Mouse (Mus musculus) MEL (cell line): ENCODE results near the gene Gm45208. TPM values are rescaled to one million over a fixed set of nuclear protein-coding genes. Genes with fewer than 3 reads are reported as not detected.
A peak's percentile ranks its signal among the peaks of the same experiment; 100 is the strongest.

Experiments used
- DNase-seq: peaks from one replicate; pipeline ENCODE4 v3.0.0; 2011; ENCODE audit warnings: low read depth, low spot score
- H3K27ac ChIP-seq: 2 replicates; pipeline ENCODE4 v1.5.1; 2012; ENCODE audit warnings: low read depth, mild to moderate bottlenecking, control low read depth, low read length, moderate library complexity; ENCODE audit not compliant: control insufficient read depth
- H3K27me3 ChIP-seq, 2 experiments: fragments of 150-350 bp in 1 of 2; sonication (generic) in 1 of 2; 2 replicates each; pipeline ENCODE4 v1.6.1; 2012; ENCODE audit warnings: low read length in 2 of 2, mild to moderate bottlenecking in 2 of 2, improper control_type of control experiment in 1 of 2, moderate library complexity in 1 of 2; ENCODE audit not compliant: insufficient read depth in 2 of 2, control insufficient read depth in 1 of 2
- H3K36me3 ChIP-seq, 2 experiments: 2 replicates each; pipeline ENCODE4 v1.6.1; 2012 to 2014; ENCODE audit warnings: low read length in 2 of 2, improper control_type of control experiment in 1 of 2, inconsistent platforms in 1 of 2, mild to moderate bottlenecking in 1 of 2; ENCODE audit not compliant: insufficient read depth in 2 of 2, control insufficient read depth in 1 of 2
- H3K4me1 ChIP-seq, 2 experiments: fragments of 150-350 bp in 1 of 2; sonication (generic) in 1 of 2; 2 replicates each; pipeline ENCODE4 v1.6.1; 2012; ENCODE audit warnings: low read length in 2 of 2, improper control_type of control experiment in 1 of 2, mild to moderate bottlenecking in 1 of 2; ENCODE audit not compliant: insufficient read depth in 2 of 2, control insufficient read depth in 1 of 2
- H3K4me3 ChIP-seq, 2 experiments: fragments of 150-350 bp in 1 of 2; sonication (generic) in 1 of 2; 2 replicates each; pipeline ENCODE4 v1.5.1; 2012; ENCODE audit warnings: low read depth in 2 of 2, low read length in 2 of 2, mild to moderate bottlenecking in 2 of 2, moderate library complexity in 2 of 2, control low read depth in 1 of 2, improper control_type of control experiment in 1 of 2; ENCODE audit not compliant: control insufficient read depth in 1 of 2, insufficient read depth in 1 of 2
- H3K79me2 ChIP-seq: 2 replicates; pipeline ENCODE4 v1.6.1; 2012; ENCODE audit warnings: mild to moderate bottlenecking, low read length, moderate library complexity; ENCODE audit not compliant: control insufficient read depth, poor library complexity, insufficient read depth
- H3K9ac ChIP-seq: 2 replicates; pipeline ENCODE4 v1.6.1; 2012; ENCODE audit warnings: low read depth, mild to moderate bottlenecking, control low read depth, low read length, moderate library complexity; ENCODE audit not compliant: control insufficient read depth, poor library complexity, severe bottlenecking
- H3K9me3 ChIP-seq: fragments of 150-350 bp; sonication (generic); replicated peaks from 2 replicates; pipeline ENCODE4 v1.6.1; 2012; ENCODE audit warnings: mild to moderate bottlenecking, low read length, improper control_type of control experiment, moderate library complexity; ENCODE audit not compliant: insufficient read depth
- CHD1 ChIP-seq: IDR thresholded peaks from 2 replicates; pipeline ENCODE4 v1.6.1; 2012; ENCODE audit warnings: low read depth, mild to moderate bottlenecking, inconsistent platforms, low read length, improper control_type of control experiment
- CTCF ChIP-seq, 3 experiments: IDR thresholded peaks in 2 of 3; conservative IDR thresholded peaks in 1 of 3; 2 replicates each; pipeline ENCODE4 v1.5.1; 2011 to 2012; ENCODE audit warnings: low read length in 3 of 3, low read depth in 2 of 3, mild to moderate bottlenecking in 2 of 3, improper control_type of control experiment in 1 of 3, inconsistent platforms in 1 of 3, mixed read lengths in 1 of 3, moderate library complexity in 1 of 3; ENCODE audit not compliant: control insufficient read depth in 1 of 3, insufficient read depth in 1 of 3, poor library complexity in 1 of 3, severe bottlenecking in 1 of 3
- EP300 ChIP-seq, 2 experiments: IDR thresholded peaks; 2 replicates each; pipeline ENCODE4 v1.6.1; 2011; ENCODE audit warnings: improper control_type of control experiment in 2 of 2, low read length in 2 of 2, low read depth in 1 of 2, mild to moderate bottlenecking in 1 of 2
- ETS1 ChIP-seq: IDR thresholded peaks from 2 replicates; pipeline ENCODE4 v1.6.1; 2012; ENCODE audit warnings: low read depth, mild to moderate bottlenecking, inconsistent platforms, low read length, improper control_type of control experiment, moderate library complexity
- GATA1 ChIP-seq: IDR thresholded peaks from 2 replicates; pipeline ENCODE4 v1.6.1; 2011; ENCODE audit warnings: low read depth, low read length, improper control_type of control experiment
- HCFC1 ChIP-seq: IDR thresholded peaks from 2 replicates; pipeline ENCODE4 v1.6.1; 2012; ENCODE audit warnings: low read depth, mild to moderate bottlenecking, inconsistent platforms, low read length, improper control_type of control experiment, moderate library complexity
- JUND ChIP-seq: IDR thresholded peaks from 2 replicates; pipeline ENCODE4 v1.6.1; 2011; ENCODE audit warnings: low read depth, mild to moderate bottlenecking, improper control_type of control experiment, low read length
- MAFK ChIP-seq: IDR thresholded peaks from 2 replicates; pipeline ENCODE4 v1.6.1; 2011; ENCODE audit warnings: low read depth, mild to moderate bottlenecking, low read length, improper control_type of control experiment, borderline replicate concordance
- MYB ChIP-seq: IDR thresholded peaks from 2 replicates; pipeline ENCODE4 v1.6.1; 2011; ENCODE audit warnings: mild to moderate bottlenecking, low read depth, low read length, improper control_type of control experiment
- NELFE ChIP-seq: IDR thresholded peaks from 2 replicates; pipeline ENCODE4 v1.6.1; 2011; ENCODE audit warnings: low read depth, low read length, improper control_type of control experiment
- POLR2AphosphoS2 ChIP-seq: IDR thresholded peaks from 2 replicates; pipeline ENCODE4 v1.6.1; 2011; ENCODE audit warnings: low read length, improper control_type of control experiment
- RAD21 ChIP-seq: IDR thresholded peaks from 2 replicates; pipeline ENCODE4 v1.6.1; 2011; ENCODE audit warnings: mild to moderate bottlenecking, low read depth, low read length, improper control_type of control experiment
- SMC3 ChIP-seq: IDR thresholded peaks from 2 replicates; pipeline ENCODE4 v1.6.1; 2011; ENCODE audit warnings: low read depth, low read length, improper control_type of control experiment
- TAL1 ChIP-seq: IDR thresholded peaks from 2 replicates; pipeline ENCODE4 v1.6.1; 2012; ENCODE audit warnings: mild to moderate bottlenecking, inconsistent platforms, low read length, moderate library complexity, mixed read lengths
- TBP ChIP-seq: IDR thresholded peaks from 2 replicates; pipeline ENCODE4 v1.8.0; 2011; ENCODE audit warnings: low read depth, low read length, improper control_type of control experiment
- TCF12 ChIP-seq: IDR thresholded peaks from 2 replicates; pipeline ENCODE4 v1.6.1; 2014; ENCODE audit warnings: low read depth, mild to moderate bottlenecking, inconsistent platforms, low read length, improper control_type of control experiment, moderate library complexity
- ZC3H11A ChIP-seq: IDR thresholded peaks from 2 replicates; pipeline ENCODE4 v1.6.1; 2012; ENCODE audit warnings: low read depth, mild to moderate bottlenecking, inconsistent platforms, low read length, improper control_type of control experiment
- ZMIZ1 ChIP-seq: IDR thresholded peaks from 2 replicates; pipeline ENCODE4 v1.6.1; 2012; ENCODE audit warnings: low read depth, mild to moderate bottlenecking, inconsistent platforms, low read length, improper control_type of control experiment, moderate library complexity
- ZNF384 ChIP-seq: IDR thresholded peaks from 2 replicates; pipeline ENCODE4 v1.6.1; 2012; ENCODE audit warnings: low read depth, mild to moderate bottlenecking, inconsistent platforms, low read length, improper control_type of control experiment
- polyA plus RNA-seq, 2 experiments: library from polyadenylated mRNA; stranded (reverse) in 1 of 2; unstranded in 1 of 2; fragments of >175 nt in 1 of 2; fragments of >200 nt in 1 of 2; gene quantifications; 2 replicates each; pipeline versions ENCODE4 v1.2.1 to v1.2.4; 2012; ENCODE audit warnings: low replicate concordance in 2 of 2, low read depth in 1 of 2; ENCODE audit not compliant: insufficient read length in 2 of 2, insufficient read depth in 1 of 2, missing spikeins in 1 of 2
- total RNA-seq: library from RNA; depleted of rRNA; stranded (reverse); fragments of 300-350 nt; gene quantifications from 2 replicates; pipeline ENCODE4 v1.2.3, GENCODE M21; 2012

Gene Gm45208
- total and polyA plus RNA-seq, 3 experiments = 11.0 TPM; not detected in 2

DNA sequence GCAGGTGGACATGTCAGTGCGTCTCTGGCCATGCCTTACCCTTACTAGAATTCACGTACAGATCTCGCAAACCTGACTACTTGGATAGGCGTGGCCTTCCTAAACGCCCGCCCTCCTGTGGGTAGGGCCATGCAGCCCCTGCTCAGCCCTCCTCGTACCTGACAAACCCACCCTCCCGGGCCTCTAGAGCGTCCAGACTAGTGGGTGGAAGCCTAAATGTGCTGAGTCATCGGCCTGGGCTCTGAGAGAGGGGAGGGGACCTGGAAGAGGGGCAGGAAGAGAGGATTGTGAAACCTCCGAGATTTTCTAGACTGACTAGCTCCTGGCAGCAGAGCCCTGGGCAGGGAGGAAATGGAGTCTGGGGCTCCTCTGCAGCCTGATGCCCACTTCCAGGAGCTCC, 43.7 kb downstream of the Gm45208 start:
- peak; percentile 47; the same call in 1 of the 2 replicates for TF ChIP-seq MAFK
- TF ChIP-seq CHD1 = no peak
- no peak for TF ChIP-seq ZC3H11A
- no peak for TF ChIP-seq JUND
- no peak for TF ChIP-seq TBP
- TF ChIP-seq HCFC1 = no peak
- TF ChIP-seq, all 39 proteins: peak for 1
- peaks cover 18% of the 10 kb centered on the region for H3K79me2 ChIP-seq
- no peak overlapping the region for H3K9ac ChIP-seq
- no peak for DNase-seq
- H3K9me3 ChIP-seq = no peaks in the 10 kb centered on the region
- peaks cover 31 to 45% of the 10 kb centered on the region in 2 experiments for H3K4me1 ChIP-seq
- no peaks in the 10 kb centered on the region for H3K27me3 ChIP-seq
- H3K4me3 ChIP-seq = no peak overlapping the region
- peaks cover 17 to 41% of the 10 kb centered on the region in 2 experiments for H3K36me3 ChIP-seq
- no peak overlapping the region for H3K27ac ChIP-seq

GRCm38 (mm10) chrX:7769302-7770017, 47.4 kb downstream of the Gm45208 start:
- H3K9me3 ChIP-seq = no peaks in the 10 kb centered on the region
- H3K4me3 ChIP-seq = peak overlapping the region; percentile 3 to 8; a peak in 2 of 4 replicates
- peak overlapping the region; percentile 94 for H3K27ac ChIP-seq
- H3K27me3 ChIP-seq = no peaks in the 10 kb centered on the region
- H3K79me2 ChIP-seq = peaks cover 11% of the 10 kb centered on the region
- DNase-seq = peak; percentile 69
- peak; percentile 81 for TF ChIP-seq TAL1
- TF ChIP-seq EP300 (IDR thresholded peaks at IDR 0.05; ENCODE audit: low read depth in 1 of 2, low read length in 2 of 2) = peak; percentile 80 to 81
- no peak for TF ChIP-seq POLR2AphosphoS2
- peak; percentile 87 for TF ChIP-seq GATA1
- TF ChIP-seq HCFC1 = no peak
- no peak for TF ChIP-seq NELFE
- TF ChIP-seq ETS1 = peak; percentile 84
- TF ChIP-seq CHD1 = no peak
- peak in 1 of 3 experiments; percentile 11; a peak in 1 of 6 replicates for TF ChIP-seq CTCF (IDR thresholded peaks at IDR 0.05 in 2 of 3, conservative IDR thresholded peaks at IDR 0.05 in 1 of 3; ENCODE audit: control insufficient read depth in 1 of 3, insufficient read depth in 1 of 3, low read depth in 2 of 3, low read length in 3 of 3, poor library complexity in 1 of 3, severe bottlenecking in 1 of 3)
- TF ChIP-seq ZMIZ1 = no peak
- peak; percentile 81 for TF ChIP-seq ZNF384
- no peak for TF ChIP-seq SMC3
- peak; percentile 41; the same call in 1 of the 2 replicates for TF ChIP-seq MYB
- peak; percentile 80 for TF ChIP-seq TCF12
- TF ChIP-seq RAD21 = no peak
- peaks cover 20 to 37% of the 10 kb centered on the region in 2 experiments for H3K36me3 ChIP-seq
- peaks cover 29 to 36% of the 10 kb centered on the region in 2 experiments for H3K4me1 ChIP-seq
- peak overlapping the region; percentile 56 for H3K9ac ChIP-seq
